Mouse (Mus musculus) kidney, embryonic 16.5 days (tissue): ENCODE measurements at regions not wholly inside any gene's neighbourhood (a gene's known extent, or its start where the extent isn't known, plus 50 kb on each side); places are given as distances from the start of the nearest gene placed in this dataset.

Source experiments
- ATAC-seq: fragments of 200-750 bp; cut with Nextera tagmentation; 2 replicates; pipeline ENCODE4 v1.8.0; 2017; ENCODE audit warnings: moderate TSS enrichment; ENCODE audit not compliant: low FRiP score, low TSS enrichment
- H3K27ac ChIP-seq: fragments of 300-500 bp; sonication (generic); 2 replicates; pipeline ENCODE4 v1.5.1; 2014; ENCODE audit warnings: low read length
- H3K27me3 ChIP-seq: fragments of 300-500 bp; sonication (generic); 2 replicates; pipeline ENCODE4 v1.6.1; 2014; ENCODE audit warnings: low read length, control low read depth, mixed read lengths; ENCODE audit not compliant: insufficient read depth
- H3K36me3 ChIP-seq: fragments of 300-500 bp; sonication (generic); 2 replicates; pipeline ENCODE4 v1.6.1; 2014; ENCODE audit warnings: low read length, control low read depth, mixed read lengths; ENCODE audit not compliant: insufficient read depth
- H3K4me1 ChIP-seq: fragments of 300-500 bp; sonication (generic); 2 replicates; pipeline ENCODE4 v1.6.1; 2014; ENCODE audit warnings: low read length, control low read depth, mixed read lengths; ENCODE audit not compliant: insufficient read depth
- H3K4me2 ChIP-seq: fragments of 300-500 bp; sonication (generic); replicated peaks from 2 replicates; pipeline ENCODE4 v1.6.1; 2014; ENCODE audit warnings: low read depth, low read length
- H3K4me3 ChIP-seq: fragments of 300-500 bp; sonication (generic); 2 replicates; pipeline ENCODE4 v1.5.1; 2014; ENCODE audit warnings: mild to moderate bottlenecking, low read length
- H3K9ac ChIP-seq: fragments of 300-500 bp; sonication (generic); replicated peaks from 2 replicates; pipeline ENCODE4 v1.6.1; 2014; ENCODE audit warnings: low read length
- H3K9me3 ChIP-seq: fragments of 300-500 bp; sonication (generic); 2 replicates; pipeline ENCODE4 v1.6.1; 2016; ENCODE audit warnings: low read length, control low read depth
- WGBS: fragments of 180-500 bp; shearing (Covaris S2); extraction: QIAGEN DNeasy Blood & Tissue Kit; methylation state at CpG from one replicate; pipeline ENCODE4 v1.1.7; 2014; 5-methylcytosine and 5-hydroxymethylcytosine counted together

DNA sequence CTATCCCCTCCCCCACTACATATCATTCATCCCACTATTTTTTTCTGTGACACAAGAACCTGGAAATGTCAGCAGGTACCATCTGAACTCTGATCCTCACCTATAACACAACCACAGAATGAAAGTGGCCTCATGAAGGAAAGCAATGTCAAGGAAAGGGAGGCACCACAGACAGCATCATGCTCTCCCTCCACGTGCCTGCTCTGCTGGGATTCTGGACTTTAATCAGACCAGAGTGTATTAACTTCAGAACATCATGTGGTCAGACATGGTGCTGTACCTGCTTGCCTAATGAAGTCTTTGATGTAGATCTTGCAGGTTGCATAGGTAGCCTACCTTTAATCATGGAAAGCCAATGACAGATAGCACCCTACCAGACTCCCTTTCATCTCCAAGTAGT lies 400.8 kb upstream of the Nrp1 start:
- no peak overlapping the region for H3K9ac ChIP-seq
- H3K4me1 ChIP-seq = no peaks in the 10 kb centered on the region
- ATAC-seq = no peak
- H3K36me3 ChIP-seq = no peaks in the 10 kb centered on the region
- H3K4me2 ChIP-seq = no peak overlapping the region
- no peak overlapping the region for H3K4me3 ChIP-seq
- 72% methylated on average over 1 of the region's 1 CpGs for WGBS
- H3K27ac ChIP-seq = no peak overlapping the region
- H3K9me3 ChIP-seq = no peaks in the 10 kb centered on the region
- no peaks in the 10 kb centered on the region for H3K27me3 ChIP-seq

- WGBS = 73% methylated on average over 12 of the region's 12 CpGs
- no peaks in the 10 kb centered on the region for H3K9me3 ChIP-seq
- H3K27ac ChIP-seq = no peak overlapping the region
- no peaks in the 10 kb centered on the region for H3K36me3 ChIP-seq
- no peaks in the 10 kb centered on the region for H3K27me3 ChIP-seq
- 0 out of 2 replicates have a peak, but pooled peaks cover 3% of the 10 kb centered on the region for H3K4me1 ChIP-seq
- no peak overlapping the region for H3K4me2 ChIP-seq
- H3K4me3 ChIP-seq = no peak overlapping the region
- no peak overlapping the region for H3K9ac ChIP-seq
- no peak for ATAC-seq
Observed at GRCm38 (mm10) chr8:127958351-127959044, 399.9 kb upstream of the Nrp1 start.

DNA sequence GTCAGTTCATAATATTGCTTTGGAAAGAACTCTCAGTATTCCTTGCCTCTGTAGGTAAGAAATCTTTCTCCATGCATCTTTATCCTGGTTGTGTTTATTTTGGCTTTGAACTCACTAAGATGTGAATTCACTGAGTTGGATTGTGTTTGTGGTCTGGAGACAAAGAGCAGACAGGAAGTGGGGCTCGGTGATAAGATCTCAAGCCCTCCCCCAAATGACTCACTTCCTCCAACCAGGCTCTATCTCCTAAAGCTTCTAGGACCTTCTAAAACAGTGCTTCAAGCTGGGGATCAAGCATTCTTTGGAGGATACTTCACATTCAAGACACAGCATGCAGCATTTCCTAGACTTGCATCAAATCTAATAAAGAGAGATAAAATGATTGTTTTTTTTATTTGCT lies 395.5 kb upstream of the Nrp1 start:
- ATAC-seq = no peak
- Histone ChIP-seq H3K9me3 (no peaks in the 10 kb centered on the region), H3K27me3 (no peaks in the 10 kb centered on the region)

DNA sequence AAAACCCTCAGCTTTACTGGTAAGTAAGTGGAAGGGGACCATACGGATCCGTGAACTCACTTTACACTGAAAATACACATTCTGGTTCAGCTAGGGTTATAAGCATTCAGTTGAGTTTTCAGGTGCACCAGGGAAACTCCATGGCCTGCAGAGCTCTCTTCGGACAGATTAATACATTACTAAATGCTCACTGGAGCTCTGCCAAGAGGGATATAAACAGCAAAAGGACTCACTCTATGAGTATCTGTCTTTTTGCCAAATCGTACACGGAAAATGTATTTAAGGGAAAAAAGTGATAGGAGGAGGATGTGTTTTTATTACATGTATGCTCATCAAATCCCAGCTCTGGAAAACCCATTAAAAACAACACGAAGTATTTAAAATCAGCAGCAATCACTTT lies 394.8 kb upstream of the Nrp1 start:
- Histone ChIP-seq H3K27me3 (no peaks in the 10 kb centered on the region), H3K9ac (no peak overlapping the region), H3K27ac (no peak overlapping the region), H3K9me3 (no peaks in the 10 kb centered on the region), H3K4me3 (no peak overlapping the region), H3K4me1 (0 out of 2 replicates have a peak, but pooled peaks cover 13% of the 10 kb centered on the region), H3K36me3 (no peaks in the 10 kb centered on the region), H3K4me2 (no peak overlapping the region)
- peak; percentile 62; the same call in 1 of the 2 replicates for ATAC-seq
- 44% methylated on average over 6 of the region's 6 CpGs for WGBS

More for the DNA sequence above, 395.5 kb upstream of the Nrp1 start:
- Histone ChIP-seq H3K27ac (no peak overlapping the region), H3K4me2 (no peak overlapping the region), H3K9ac (no peak overlapping the region), H3K4me3 (no peak overlapping the region), H3K36me3 (no peaks in the 10 kb centered on the region), H3K4me1 (0 out of 2 replicates have a peak, but pooled peaks cover 13% of the 10 kb centered on the region)
- WGBS = 55% methylated on average over 1 of the region's 1 CpGs

- Histone ChIP-seq H3K4me2 (no peak overlapping the region), H3K9ac (no peak overlapping the region), H3K4me3 (no peak overlapping the region), H3K36me3 (no peaks in the 10 kb centered on the region), H3K9me3 (no peaks in the 10 kb centered on the region), H3K27ac (no peak overlapping the region), H3K4me1 (0 out of 2 replicates have a peak, but pooled peaks cover 13% of the 10 kb centered on the region), H3K27me3 (no peaks in the 10 kb centered on the region)
- no peak for ATAC-seq
Observed at GRCm38 (mm10) chr8:127964801-127965200, 393.6 kb upstream of the Nrp1 start.

GRCm38 (mm10) chr8:127965341-127965740 lies 393.1 kb upstream of the Nrp1 start:
- H3K27me3 ChIP-seq = no peaks in the 10 kb centered on the region
- no peaks in the 10 kb centered on the region for H3K36me3 ChIP-seq
- H3K4me3 ChIP-seq = no peak overlapping the region
- H3K4me1 ChIP-seq = 0 out of 2 replicates have a peak, but pooled peaks cover 13% of the 10 kb centered on the region
- no peak overlapping the region for H3K9ac ChIP-seq
- H3K4me2 ChIP-seq = no peak overlapping the region
- H3K27ac ChIP-seq = no peak overlapping the region
- WGBS = 75% methylated on average over 2 of the region's 2 CpGs
- no peak for ATAC-seq
- H3K9me3 ChIP-seq = no peaks in the 10 kb centered on the region

GRCm38 (mm10) chr8:127968026-127968425 lies 390.4 kb upstream of the Nrp1 start:
- H3K9ac ChIP-seq = no peak overlapping the region

GRCm38 (mm10) chr8:127973194-127973593 lies 385.2 kb upstream of the Nrp1 start:
- no peak overlapping the region for H3K9ac ChIP-seq
- H3K4me2 ChIP-seq = no peak overlapping the region
- H3K4me3 ChIP-seq = no peak overlapping the region
- ATAC-seq = no peak
- no peaks in the 10 kb centered on the region for H3K36me3 ChIP-seq
- no peak overlapping the region for H3K27ac ChIP-seq
- no peaks in the 10 kb centered on the region for H3K9me3 ChIP-seq
- H3K4me1 ChIP-seq = no peaks in the 10 kb centered on the region
- no peaks in the 10 kb centered on the region for H3K27me3 ChIP-seq
- 96% methylated on average over 2 of the region's 2 CpGs for WGBS

More at GRCm38 (mm10) chr8:127968026-127968425, 390.4 kb upstream of the Nrp1 start:
- Histone ChIP-seq H3K27me3 (no peaks in the 10 kb centered on the region), H3K4me1 (0 out of 2 replicates have a peak, but pooled peaks cover 13% of the 10 kb centered on the region), H3K4me3 (no peak overlapping the region), H3K9me3 (no peaks in the 10 kb centered on the region), H3K27ac (no peak overlapping the region), H3K36me3 (no peaks in the 10 kb centered on the region), H3K4me2 (no peak overlapping the region)
- WGBS = 81% methylated on average over 2 of the region's 2 CpGs
- ATAC-seq = no peak

- WGBS = 66% methylated on average over 2 of the region's 2 CpGs
- Histone ChIP-seq H3K4me1 (no peaks in the 10 kb centered on the region), H3K9ac (no peak overlapping the region), H3K9me3 (no peaks in the 10 kb centered on the region), H3K27me3 (no peaks in the 10 kb centered on the region), H3K27ac (no peak overlapping the region), H3K4me3 (no peak overlapping the region), H3K4me2 (no peak overlapping the region), H3K36me3 (no peaks in the 10 kb centered on the region)
- ATAC-seq = no peak
Observed at GRCm38 (mm10) chr8:127977746-127978145, 380.7 kb upstream of the Nrp1 start.

DNA sequence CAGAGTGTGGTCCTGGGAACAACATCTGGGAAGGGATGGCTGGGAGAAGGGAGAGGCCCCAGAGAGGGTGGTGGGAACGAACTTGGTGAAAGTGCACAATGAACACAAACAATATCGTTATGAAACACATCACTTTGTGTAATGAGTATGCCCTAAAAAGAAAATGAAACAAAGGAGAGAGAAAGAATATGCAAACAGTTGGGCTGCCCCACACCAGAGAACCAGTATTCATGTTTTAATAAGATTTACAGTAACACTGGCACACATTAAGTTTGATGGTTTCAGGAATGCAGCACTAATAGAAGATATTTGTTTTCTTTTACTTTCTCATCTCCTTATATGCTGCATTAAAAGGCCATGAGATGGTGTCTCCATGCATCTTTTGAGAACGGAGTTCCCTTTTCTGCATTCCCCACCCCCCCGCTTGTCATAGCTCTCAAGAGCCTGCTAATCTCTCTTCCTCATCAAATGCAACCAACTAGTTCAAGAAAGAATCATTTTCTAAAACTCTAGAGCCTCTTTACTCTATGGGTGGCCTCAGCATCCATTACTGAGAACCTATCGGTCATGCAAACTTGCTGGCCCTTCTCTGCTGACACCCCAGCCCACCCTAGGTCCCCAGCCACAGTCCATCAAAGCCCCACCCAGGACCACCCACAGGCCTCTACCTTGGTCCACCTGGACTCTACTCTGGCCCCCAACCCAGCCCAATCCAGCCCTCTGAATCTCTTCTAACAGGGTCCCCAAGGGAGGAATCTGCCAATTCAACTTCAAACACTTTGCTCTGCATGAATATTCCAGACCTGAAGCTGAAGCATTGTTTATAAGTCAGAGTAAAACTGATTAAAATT lies 379.0 kb upstream of the Nrp1 start:
- no peaks in the 10 kb centered on the region for H3K36me3 ChIP-seq
- no peaks in the 10 kb centered on the region for H3K27me3 ChIP-seq
- 73% methylated on average over 5 of the region's 5 CpGs for WGBS
- no peak overlapping the region for H3K4me3 ChIP-seq
- no peak for ATAC-seq
- no peaks in the 10 kb centered on the region for H3K9me3 ChIP-seq
- H3K4me2 ChIP-seq = no peak overlapping the region
- H3K4me1 ChIP-seq = no peaks in the 10 kb centered on the region
- no peak overlapping the region for H3K27ac ChIP-seq
- H3K9ac ChIP-seq = no peak overlapping the region
